Mouse (Mus musculus): ENCODE measurements around the gene Vash2. TPM values are rescaled to one million over a fixed set of nuclear protein-coding genes. Genes with fewer than 3 reads are reported as not detected.
"Not testable (repeated sequence)": the region's sequence is repeated elsewhere in the genome, so short reads cannot be mapped to it uniquely, and the experiment has no call there.

The Vash2 gene
- 68.6 and 74.0 TPM in 2 replicates for polyA plus RNA-seq (2016; fragmentation: Nextera tagmentation; extraction: Ambion mirVana)

GRCm38 (mm10) chr1:190979100-190979563, at the start of gene Vash2:
Gene Vash2 (minus strand): TSS chr1:190979296.
- Histone ChIP-seq H3K27ac (ENCODE audit: poor library complexity, severe bottlenecking) (peak within 1 kb of the TSS; percentile 96), H3K9ac (peak within 1 kb of the TSS; percentile 95), H3K4me1 (replicated peaks) (peaks cover 49% of the 10 kb centered on the region), H3K36me3 (peaks cover 22% of the 10 kb centered on the region), H3K4me2 (peak within 1 kb of the TSS; percentile 92), H3K9me3 (replicated peaks) (no peaks in the 10 kb centered on the region), H3K4me3 (peak within 1 kb of the TSS; percentile 74), H3K27me3 (replicated peaks) (no peaks in the 10 kb centered on the region)
- peak; percentile 93 for ATAC-seq (ENCODE audit: insufficient number of reproducible peaks, low FRiP score)
- under 1% methylated on average over 38 of the region's 38 CpGs for WGBS

GRCm38 (mm10) chr1:191026021-191026713, 47.1 kb upstream of the Vash2 start, which contains the start of gene Flvcr1:
Gene Flvcr1 (minus strand): TSS chr1:191026158.
- Histone ChIP-seq H3K36me3 (peaks cover 9% of the 10 kb centered on the region), H3K27ac (ENCODE audit: poor library complexity, severe bottlenecking) (peak within 1 kb of the TSS; percentile 94), H3K9ac (peak within 1 kb of the TSS; percentile 93), H3K27me3 (replicated peaks) (no peaks in the 10 kb centered on the region), H3K9me3 (replicated peaks) (no peaks in the 10 kb centered on the region), H3K4me3 (peak within 1 kb of the TSS; percentile 83), H3K4me1 (replicated peaks) (peaks cover 13% of the 10 kb centered on the region), H3K4me2 (peak within 1 kb of the TSS; percentile 93)
- under 1% methylated on average over 50 of the region's 50 CpGs for WGBS
- ATAC-seq (ENCODE audit: insufficient number of reproducible peaks, low FRiP score): peak; percentile 98

GRCm38 (mm10) chr1:191025016-191026012, 46.2 kb upstream of the Vash2 start:
- Histone ChIP-seq H3K27me3 (replicated peaks) (no peaks in the 10 kb centered on the region), H3K9ac (peak overlapping the region; percentile 93), H3K4me1 (replicated peaks) (peaks cover 13% of the 10 kb centered on the region), H3K36me3 (peaks cover 9% of the 10 kb centered on the region), H3K27ac (ENCODE audit: poor library complexity, severe bottlenecking) (peak overlapping the region; percentile 94), H3K4me2 (peak overlapping the region; percentile 93), H3K9me3 (replicated peaks) (no peaks in the 10 kb centered on the region), H3K4me3 (peak overlapping the region; percentile 83)
- 2% methylated on average over 69 of the region's 69 CpGs for WGBS
- peak; percentile 38 for ATAC-seq (ENCODE audit: insufficient number of reproducible peaks, low FRiP score)

- WGBS: 95% methylated on average over 6 of the region's 6 CpGs
- ATAC-seq (ENCODE audit: insufficient number of reproducible peaks, low FRiP score): not testable (repeated sequence)
- peaks cover 18% of the 10 kb centered on the region for H3K36me3 ChIP-seq
These were observed 44.7 kb upstream of the Vash2 start for GRCm38 (mm10) chr1:191023806-191024205.

GRCm38 (mm10) chr1:191023140-191023539, 44.0 kb upstream of the Vash2 start:
- Histone ChIP-seq H3K36me3 (peaks cover 21% of the 10 kb centered on the region), H3K9ac (no peak overlapping the region), H3K9me3 (replicated peaks) (no peaks in the 10 kb centered on the region), H3K27me3 (replicated peaks) (no peaks in the 10 kb centered on the region), H3K27ac (ENCODE audit: poor library complexity, severe bottlenecking) (no peak overlapping the region), H3K4me2 (no peak overlapping the region), H3K4me1 (replicated peaks) (peaks cover 13% of the 10 kb centered on the region), H3K4me3 (no peak overlapping the region)
- ATAC-seq (ENCODE audit: insufficient number of reproducible peaks, low FRiP score): no peak
- 93% methylated on average over 2 of the region's 2 CpGs for WGBS

More at GRCm38 (mm10) chr1:191023806-191024205, 44.7 kb upstream of the Vash2 start:
- H3K27ac ChIP-seq (ENCODE audit: poor library complexity, severe bottlenecking); H3K4me2 ChIP-seq; H3K9me3 ChIP-seq (replicated peaks); H3K27me3 ChIP-seq (replicated peaks); H3K9ac ChIP-seq; H3K4me3 ChIP-seq: not testable (repeated sequence)
- H3K4me1 ChIP-seq (replicated peaks): peaks cover 13% of the 10 kb centered on the region

GRCm38 (mm10) chr1:191021016-191021415, 41.9 kb upstream of the Vash2 start:
- WGBS: 89% methylated on average over 7 of the region's 7 CpGs
- no peaks in the 10 kb centered on the region for H3K27me3 ChIP-seq (replicated peaks)
- ATAC-seq (ENCODE audit: insufficient number of reproducible peaks, low FRiP score): no peak
- no peaks in the 10 kb centered on the region for H3K9me3 ChIP-seq (replicated peaks)
- H3K9ac ChIP-seq: no peak overlapping the region
- H3K4me2 ChIP-seq: no peak overlapping the region
- no peak overlapping the region for H3K4me3 ChIP-seq
- H3K36me3 ChIP-seq: peaks cover 27% of the 10 kb centered on the region
- peaks cover 4% of the 10 kb centered on the region; the same call in 1 of the 2 replicates for H3K4me1 ChIP-seq (replicated peaks)
- H3K27ac ChIP-seq (ENCODE audit: poor library complexity, severe bottlenecking): no peak overlapping the region

- no peak for ATAC-seq (ENCODE audit: insufficient number of reproducible peaks, low FRiP score)
- H3K9ac ChIP-seq: no peak overlapping the region
- peaks cover 4% of the 10 kb centered on the region; the same call in 1 of the 2 replicates for H3K4me1 ChIP-seq (replicated peaks)
- H3K9me3 ChIP-seq (replicated peaks): no peaks in the 10 kb centered on the region
- WGBS: 87% methylated on average over 3 of the region's 3 CpGs
- no peak overlapping the region for H3K27ac ChIP-seq (ENCODE audit: poor library complexity, severe bottlenecking)
- no peaks in the 10 kb centered on the region for H3K27me3 ChIP-seq (replicated peaks)
- peaks cover 27% of the 10 kb centered on the region for H3K36me3 ChIP-seq
- H3K4me2 ChIP-seq: no peak overlapping the region
- no peak overlapping the region for H3K4me3 ChIP-seq
These were observed 41.3 kb upstream of the Vash2 start for GRCm38 (mm10) chr1:191020217-191020924.

- WGBS: 93% methylated on average over 5 of the region's 5 CpGs
- H3K4me2 ChIP-seq: no peak overlapping the region
- H3K4me1 ChIP-seq (replicated peaks): peaks cover 2% of the 10 kb centered on the region; the same call in 1 of the 2 replicates
These were observed 40.7 kb upstream of the Vash2 start for GRCm38 (mm10) chr1:191019803-191020202.

GRCm38 (mm10) chr1:191014271-191014670, 35.2 kb upstream of the Vash2 start:
- no peak for ATAC-seq (ENCODE audit: insufficient number of reproducible peaks, low FRiP score)

More at GRCm38 (mm10) chr1:191019803-191020202, 40.7 kb upstream of the Vash2 start:
- no peak overlapping the region for H3K9ac ChIP-seq
- H3K9me3 ChIP-seq (replicated peaks): no peaks in the 10 kb centered on the region
- ATAC-seq (ENCODE audit: insufficient number of reproducible peaks, low FRiP score): no peak
- H3K36me3 ChIP-seq: peaks cover 31% of the 10 kb centered on the region
- no peak overlapping the region for H3K4me3 ChIP-seq
- H3K27me3 ChIP-seq (replicated peaks): no peaks in the 10 kb centered on the region
- H3K27ac ChIP-seq (ENCODE audit: poor library complexity, severe bottlenecking): no peak overlapping the region

GRCm38 (mm10) chr1:191008707-191009106, 29.6 kb upstream of the Vash2 start:
- Histone ChIP-seq H3K27ac (ENCODE audit: poor library complexity, severe bottlenecking) (no peak overlapping the region), H3K27me3 (replicated peaks) (no peaks in the 10 kb centered on the region), H3K4me2 (no peak overlapping the region), H3K9me3 (replicated peaks) (peaks cover 4% of the 10 kb centered on the region; the same call in 1 of the 2 replicates), H3K36me3 (peaks cover 71% of the 10 kb centered on the region), H3K4me1 (replicated peaks) (no peaks in the 10 kb centered on the region), H3K9ac (no peak overlapping the region), H3K4me3 (no peak overlapping the region)
- 95% methylated on average over 5 of the region's 5 CpGs for WGBS
- ATAC-seq (ENCODE audit: insufficient number of reproducible peaks, low FRiP score): no peak

More at GRCm38 (mm10) chr1:191014271-191014670, 35.2 kb upstream of the Vash2 start:
- H3K9me3 ChIP-seq (replicated peaks): no peaks in the 10 kb centered on the region
- H3K4me1 ChIP-seq (replicated peaks): no peaks in the 10 kb centered on the region
- no peak overlapping the region for H3K9ac ChIP-seq
- H3K4me2 ChIP-seq: no peak overlapping the region
- H3K27me3 ChIP-seq (replicated peaks): no peaks in the 10 kb centered on the region
- no peak overlapping the region for H3K27ac ChIP-seq (ENCODE audit: poor library complexity, severe bottlenecking)
- 93% methylated on average over 3 of the region's 3 CpGs for WGBS
- H3K36me3 ChIP-seq: peaks cover 59% of the 10 kb centered on the region
- H3K4me3 ChIP-seq: no peak overlapping the region
